Mouse (Mus musculus): ENCODE data around the gene Dync2li1. TPM values are rescaled to one million over a fixed set of nuclear protein-coding genes. Genes with fewer than 3 reads are reported as not detected.

The Dync2li1 gene
- 1 to 10 TPM; 2.0 to 2.6 (median 2.3) TPM for total RNA-seq (2022)

GRCm38 (mm10) chr17:84626276-84626856 is at the start of gene Dync2li1:
Dync2li1 (plus strand) TSS chr17:84626496.
- DNase-seq (ENCODE audit: low spot score in 2 of 2): peak; percentile 74 to 83

GRCm38 (mm10) chr17:84576621-84577293 is 49.5 kb upstream of the Dync2li1 start:
- no peak for DNase-seq (ENCODE audit: low spot score in 2 of 2)

GRCm38 (mm10) chr17:84579249-84579648 is 47.0 kb upstream of the Dync2li1 start:
- no peak for DNase-seq (ENCODE audit: low spot score in 2 of 2)

- DNase-seq (ENCODE audit: low spot score in 2 of 2): no peak
Measured at GRCm38 (mm10) chr17:84579817-84580216, 46.5 kb upstream of the Dync2li1 start.

GRCm38 (mm10) chr17:84580821-84581220 is 45.5 kb upstream of the Dync2li1 start:
- DNase-seq (ENCODE audit: low spot score in 2 of 2): no peak

GRCm38 (mm10) chr17:84581740-84582414 is 44.4 kb upstream of the Dync2li1 start:
- no peak for DNase-seq (ENCODE audit: low spot score in 2 of 2)

GRCm38 (mm10) chr17:84584107-84584506 is 42.2 kb upstream of the Dync2li1 start:
- DNase-seq (ENCODE audit: low spot score in 2 of 2): no peak

GRCm38 (mm10) chr17:84585104-84585503 is 41.2 kb upstream of the Dync2li1 start:
- DNase-seq (ENCODE audit: low spot score in 2 of 2): peak; percentile 16 to 43

- no peak for DNase-seq (ENCODE audit: low spot score in 2 of 2)
Measured at GRCm38 (mm10) chr17:84590065-84590464, 36.2 kb upstream of the Dync2li1 start.

- DNase-seq (ENCODE audit: low spot score in 2 of 2): no peak
Measured at GRCm38 (mm10) chr17:84591431-84592150, 34.7 kb upstream of the Dync2li1 start.

- no peak for DNase-seq (ENCODE audit: low spot score in 2 of 2)
Measured at GRCm38 (mm10) chr17:84596015-84596441, 30.3 kb upstream of the Dync2li1 start.

GRCm38 (mm10) chr17:84596501-84596900 is 29.8 kb upstream of the Dync2li1 start:
- DNase-seq (ENCODE audit: low spot score in 2 of 2): no peak

- no peak for DNase-seq (ENCODE audit: low spot score in 2 of 2)
Measured at GRCm38 (mm10) chr17:84597859-84598258, 28.4 kb upstream of the Dync2li1 start.

GRCm38 (mm10) chr17:84598928-84599327 is 27.4 kb upstream of the Dync2li1 start:
- no peak for DNase-seq (ENCODE audit: low spot score in 2 of 2)

GRCm38 (mm10) chr17:84600051-84600983 is 26.0 kb upstream of the Dync2li1 start:
- no peak for DNase-seq (ENCODE audit: low spot score in 2 of 2)

- no peak for DNase-seq (ENCODE audit: low spot score in 2 of 2)
Measured at GRCm38 (mm10) chr17:84601805-84602204, 24.5 kb upstream of the Dync2li1 start.

- no peak for DNase-seq (ENCODE audit: low spot score in 2 of 2)
Measured at GRCm38 (mm10) chr17:84603202-84603627, 23.1 kb upstream of the Dync2li1 start.

- DNase-seq (ENCODE audit: low spot score in 2 of 2): no peak
Measured at GRCm38 (mm10) chr17:84603709-84604420, 22.4 kb upstream of the Dync2li1 start.

GRCm38 (mm10) chr17:84606976-84607375 is 19.3 kb upstream of the Dync2li1 start:
- no peak for DNase-seq (ENCODE audit: low spot score in 2 of 2)

GRCm38 (mm10) chr17:84607617-84608016 is 18.7 kb upstream of the Dync2li1 start:
- no peak for DNase-seq (ENCODE audit: low spot score in 2 of 2)

Measured in gastrocnemius, adult 8-10 months (tissue).